Mouse (Mus musculus) right cerebral cortex, postnatal 4 days (tissue): ENCODE measurements around the gene Gmds.

Source experiments
- DNase-seq: peaks from one replicate; pipeline ENCODE4 v3.0.0-alpha.2; 2022

Gmds gene

DNA sequence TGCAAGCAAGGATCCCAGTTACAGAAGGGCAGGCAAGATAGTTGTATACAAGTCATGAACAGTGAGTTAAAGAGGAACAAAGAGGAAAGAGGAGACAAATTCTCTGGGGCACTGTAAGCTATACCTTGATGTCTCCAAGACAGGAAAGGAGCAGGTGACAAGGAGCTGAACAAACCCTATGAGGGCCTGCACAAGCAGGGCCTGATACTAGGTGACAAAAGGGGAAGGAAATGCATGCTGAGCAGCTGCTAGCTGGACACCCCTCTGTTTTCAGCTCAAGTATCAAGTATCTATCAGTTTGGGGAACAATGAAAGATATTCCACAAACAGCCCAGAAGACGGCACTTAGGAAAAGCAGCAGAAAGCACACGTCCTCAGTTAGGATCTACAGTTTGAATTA is 193.4 kb downstream of the Gmds start:
- DNase-seq: no peak

DNA sequence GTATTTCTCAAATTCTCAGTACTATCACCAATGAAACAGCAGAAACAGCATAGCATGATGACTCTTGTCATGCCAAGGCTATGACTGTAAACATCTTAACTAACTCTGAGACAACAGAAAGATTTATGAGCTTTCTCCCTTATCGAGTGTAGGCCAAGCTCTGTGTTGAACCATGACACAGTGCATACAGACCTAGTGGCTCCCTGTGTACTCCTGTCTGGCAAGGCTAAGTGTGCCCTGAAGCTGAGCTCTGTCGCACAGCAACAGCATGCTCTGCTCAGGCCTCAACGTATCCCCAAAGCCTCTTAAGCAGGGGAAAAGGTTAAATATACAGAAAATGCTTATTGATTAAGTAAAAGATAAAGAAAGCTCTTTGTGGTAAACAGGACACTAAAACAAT is 194.9 kb downstream of the Gmds start:
- no peak for DNase-seq

DNA sequence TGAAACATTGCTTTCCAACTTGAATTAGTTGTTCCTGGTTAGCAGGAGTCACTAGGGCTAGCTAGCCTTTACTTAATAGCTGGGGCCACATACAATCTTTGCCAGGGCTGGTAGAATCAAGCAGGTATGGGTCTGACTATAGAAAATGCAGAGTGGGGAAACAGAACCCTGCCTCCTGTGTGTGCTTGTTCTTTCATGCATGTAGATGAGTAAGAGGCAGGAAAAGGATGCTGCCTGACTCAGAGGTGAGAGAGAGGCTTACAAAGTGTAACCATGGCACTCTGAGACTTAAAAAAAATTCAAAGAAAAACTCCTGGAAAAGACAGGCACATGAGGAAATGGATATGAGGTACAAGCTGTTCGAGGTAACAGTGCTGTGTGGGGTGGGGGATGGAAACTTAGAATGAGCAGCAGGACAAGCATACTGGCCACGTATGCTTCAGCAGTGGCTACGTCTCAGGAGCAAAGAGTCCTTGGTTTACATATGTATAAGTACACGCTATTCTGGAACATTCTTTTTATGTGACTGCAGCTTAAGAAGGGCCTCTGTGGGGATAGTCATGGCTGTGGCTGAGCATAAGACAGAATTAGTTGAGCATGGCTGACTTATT is 203.8 kb downstream of the Gmds start:
- DNase-seq: no peak

DNA sequence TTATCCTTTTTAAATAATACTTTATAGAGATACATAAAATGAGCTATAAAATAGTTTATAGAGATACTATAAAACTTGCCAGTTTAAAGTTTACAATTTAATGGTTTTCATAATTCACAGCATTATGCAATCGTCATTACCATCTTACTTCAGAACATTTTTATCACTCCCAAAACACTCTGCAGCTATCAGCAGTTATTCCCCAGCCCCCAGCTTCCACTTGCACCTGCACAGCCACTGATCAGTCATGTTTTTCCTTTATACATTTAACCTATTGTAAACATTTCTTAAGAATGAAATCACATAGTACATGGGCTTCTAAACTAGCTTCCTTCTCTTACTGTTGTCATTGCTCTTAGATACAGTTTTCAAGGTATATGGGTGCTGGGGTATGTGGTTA is 208.6 kb downstream of the Gmds start:
- DNase-seq: no peak

DNA sequence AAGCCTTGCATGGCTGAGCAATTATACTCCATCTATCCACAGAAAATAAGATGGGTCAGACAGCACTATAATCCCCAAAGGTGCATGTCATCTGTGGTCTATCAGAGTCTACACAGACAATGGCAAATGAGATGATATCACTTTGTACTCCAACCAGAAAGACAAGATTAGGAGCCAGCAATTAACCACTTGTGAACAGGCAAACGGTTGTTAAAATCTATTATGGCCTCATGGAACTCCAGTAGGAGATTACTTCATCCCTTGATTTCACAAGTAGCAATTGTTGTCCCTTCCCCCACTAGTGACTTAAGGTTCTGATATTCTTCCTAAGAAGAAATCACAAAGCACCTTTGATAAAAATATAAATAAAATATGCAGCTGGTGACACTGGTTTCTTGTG is 220.2 kb downstream of the Gmds start:
- DNase-seq: no peak

DNA sequence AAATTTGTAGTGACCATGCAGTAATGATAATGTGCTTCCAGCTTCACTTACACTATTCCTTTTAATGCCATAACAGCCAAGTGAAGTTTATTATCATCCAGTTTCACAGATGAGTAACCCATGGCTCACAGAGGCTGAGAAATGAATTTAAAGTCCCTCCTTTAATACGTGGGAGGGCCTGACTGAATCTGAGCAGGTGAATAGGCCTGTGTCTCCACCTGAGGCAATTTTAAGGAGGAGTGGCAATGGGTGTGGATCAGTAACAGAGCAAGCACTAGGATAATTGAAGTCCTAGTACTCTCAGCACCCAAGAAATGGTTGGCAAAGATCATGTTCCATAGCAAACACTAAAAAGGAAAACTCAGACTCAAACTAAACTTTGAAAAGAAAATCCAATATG is 223.1 kb downstream of the Gmds start:
- DNase-seq: no peak

DNA sequence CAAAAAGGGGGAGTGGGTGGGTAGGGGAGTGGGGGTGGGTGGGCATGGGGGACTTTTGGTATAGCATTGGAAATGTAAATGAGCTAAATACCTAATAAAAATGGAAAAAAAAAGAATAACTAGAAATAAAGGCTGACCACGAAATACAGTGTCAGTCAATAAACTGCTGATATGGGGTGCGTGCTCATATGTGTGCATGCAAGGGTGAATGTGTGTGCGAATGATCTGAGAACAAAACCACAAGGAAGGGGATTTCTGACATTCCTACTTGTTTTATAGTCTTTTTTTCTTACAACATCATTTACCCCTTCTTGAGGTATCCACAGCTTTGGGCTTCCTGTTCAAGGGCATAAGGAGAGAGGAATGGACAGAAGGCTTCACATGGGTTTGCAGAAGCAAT is 224.7 kb downstream of the Gmds start:
- DNase-seq: no peak

DNA sequence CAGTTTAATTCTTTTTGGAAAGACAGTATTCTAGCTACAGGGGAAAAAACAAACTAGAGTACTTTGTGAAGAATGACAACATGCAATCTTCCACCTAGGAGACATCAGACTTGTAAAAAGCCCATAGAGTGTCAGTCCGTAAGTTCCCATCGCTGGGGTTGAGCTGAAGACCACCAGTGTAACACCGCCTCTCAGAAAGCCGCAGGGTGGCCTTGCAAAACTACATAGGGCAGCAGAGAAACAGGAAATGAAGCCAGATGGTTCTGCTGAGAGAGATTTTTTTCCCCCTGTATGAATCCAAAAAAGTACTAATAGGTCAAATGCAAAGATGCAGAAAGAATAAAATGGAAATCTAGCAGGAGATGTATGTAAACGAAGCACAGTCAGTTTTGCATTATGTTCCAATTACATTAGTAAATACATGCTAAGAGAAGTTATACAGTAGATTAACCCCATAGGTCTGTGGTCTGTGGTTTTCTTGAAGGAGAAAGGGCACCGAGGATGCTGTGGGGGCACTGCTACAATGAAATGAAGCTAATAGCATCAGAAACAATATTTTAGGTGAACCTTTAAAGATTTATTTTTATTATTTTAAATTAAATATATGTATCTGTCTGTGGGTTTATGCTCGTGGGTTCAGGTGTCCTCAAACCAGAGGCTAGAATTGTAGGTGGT is 250.1 kb downstream of the Gmds start:
- no peak for DNase-seq

DNA sequence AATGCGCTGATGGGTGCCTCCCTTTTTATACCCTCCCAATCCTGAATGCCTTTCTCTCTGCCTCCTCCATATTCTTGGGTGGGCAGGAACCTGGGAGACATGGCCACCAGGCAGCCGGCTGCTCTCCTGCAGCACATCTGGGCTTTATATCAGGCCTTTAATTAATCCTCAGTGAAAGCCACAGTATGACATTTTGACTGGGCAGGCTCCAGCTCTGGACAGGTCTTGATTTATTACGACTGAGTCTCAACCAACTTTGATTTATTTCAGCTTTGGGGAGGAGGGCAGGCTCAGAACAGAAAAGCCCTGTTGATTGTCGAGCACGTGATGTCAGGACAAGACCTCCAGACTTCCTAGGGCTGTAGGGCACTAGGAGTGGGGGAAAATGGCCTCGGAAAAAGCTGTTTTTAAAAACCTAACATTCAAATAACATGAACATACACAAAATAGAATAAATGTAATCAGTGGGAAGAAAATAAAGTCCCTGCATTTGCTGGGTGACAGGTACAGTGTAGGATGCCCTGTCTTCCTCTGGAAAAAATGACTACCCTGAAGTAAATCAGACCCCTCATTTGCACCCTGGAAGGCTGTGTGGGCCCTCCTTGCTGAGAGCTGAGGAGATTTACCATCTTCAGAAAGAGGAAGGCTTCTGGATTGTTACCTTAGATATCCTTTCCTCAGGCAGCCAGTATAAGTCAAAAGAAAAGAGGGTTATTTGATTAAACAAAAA is 257.9 kb downstream of the Gmds start:
- no peak for DNase-seq

DNA sequence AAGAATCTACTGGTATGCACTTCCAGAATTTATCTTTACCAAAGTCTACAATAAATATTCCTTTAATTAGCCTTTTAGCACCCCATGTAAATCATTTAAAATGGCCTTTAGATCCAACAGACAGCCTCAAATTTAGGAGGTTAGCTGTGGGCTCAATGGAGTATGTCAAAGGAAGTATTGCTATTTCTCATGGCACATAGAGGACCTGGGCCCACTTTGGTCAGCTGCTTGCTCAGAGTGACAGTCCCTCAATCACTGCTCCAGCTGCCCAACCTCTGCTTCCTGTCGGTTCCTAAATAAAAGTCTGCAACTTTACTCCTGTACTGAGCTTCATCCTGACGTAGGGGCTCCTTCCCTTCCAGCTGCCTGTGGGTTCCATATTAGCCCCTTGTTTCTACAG is 264.9 kb downstream of the Gmds start:
- no peak for DNase-seq

DNA sequence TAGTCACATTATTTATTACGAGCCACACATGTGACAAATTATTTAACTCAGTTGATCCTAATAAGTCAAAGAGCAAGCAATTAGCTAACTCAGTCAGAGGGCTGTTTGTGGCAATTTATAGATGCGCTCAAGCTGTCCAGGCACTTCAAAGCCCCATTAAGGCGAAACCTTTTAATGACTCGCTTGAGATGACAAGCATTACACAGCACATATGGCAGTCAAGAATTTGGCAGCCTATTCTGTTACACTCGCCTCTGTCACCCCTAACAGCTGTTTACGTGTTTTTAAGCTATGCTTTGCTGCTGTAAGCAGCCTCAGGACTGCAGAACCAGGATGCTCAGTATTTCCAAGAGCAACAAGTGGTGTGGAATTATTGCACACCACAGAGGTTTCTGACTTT is 283.2 kb downstream of the Gmds start:
- no peak for DNase-seq

DNA sequence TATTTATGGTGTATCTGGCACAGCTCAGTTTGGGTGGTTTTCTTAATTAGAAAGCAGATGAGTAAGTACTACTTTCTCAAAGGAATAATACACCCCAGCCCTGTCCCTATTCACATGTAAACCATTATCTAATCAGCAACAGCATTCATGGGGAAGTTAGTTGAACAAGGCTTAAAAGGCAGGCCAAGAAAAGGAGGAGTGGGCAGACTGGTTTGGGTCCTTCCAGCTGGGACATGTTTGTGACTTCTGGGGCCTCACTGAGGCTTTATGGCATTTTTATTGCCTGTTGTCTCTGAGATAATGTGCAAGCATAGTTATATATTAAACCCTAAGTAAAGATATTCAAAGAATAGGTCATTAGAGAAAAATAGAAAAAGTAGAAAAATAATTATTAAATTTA is 285.0 kb downstream of the Gmds start:
- DNase-seq: no peak

DNA sequence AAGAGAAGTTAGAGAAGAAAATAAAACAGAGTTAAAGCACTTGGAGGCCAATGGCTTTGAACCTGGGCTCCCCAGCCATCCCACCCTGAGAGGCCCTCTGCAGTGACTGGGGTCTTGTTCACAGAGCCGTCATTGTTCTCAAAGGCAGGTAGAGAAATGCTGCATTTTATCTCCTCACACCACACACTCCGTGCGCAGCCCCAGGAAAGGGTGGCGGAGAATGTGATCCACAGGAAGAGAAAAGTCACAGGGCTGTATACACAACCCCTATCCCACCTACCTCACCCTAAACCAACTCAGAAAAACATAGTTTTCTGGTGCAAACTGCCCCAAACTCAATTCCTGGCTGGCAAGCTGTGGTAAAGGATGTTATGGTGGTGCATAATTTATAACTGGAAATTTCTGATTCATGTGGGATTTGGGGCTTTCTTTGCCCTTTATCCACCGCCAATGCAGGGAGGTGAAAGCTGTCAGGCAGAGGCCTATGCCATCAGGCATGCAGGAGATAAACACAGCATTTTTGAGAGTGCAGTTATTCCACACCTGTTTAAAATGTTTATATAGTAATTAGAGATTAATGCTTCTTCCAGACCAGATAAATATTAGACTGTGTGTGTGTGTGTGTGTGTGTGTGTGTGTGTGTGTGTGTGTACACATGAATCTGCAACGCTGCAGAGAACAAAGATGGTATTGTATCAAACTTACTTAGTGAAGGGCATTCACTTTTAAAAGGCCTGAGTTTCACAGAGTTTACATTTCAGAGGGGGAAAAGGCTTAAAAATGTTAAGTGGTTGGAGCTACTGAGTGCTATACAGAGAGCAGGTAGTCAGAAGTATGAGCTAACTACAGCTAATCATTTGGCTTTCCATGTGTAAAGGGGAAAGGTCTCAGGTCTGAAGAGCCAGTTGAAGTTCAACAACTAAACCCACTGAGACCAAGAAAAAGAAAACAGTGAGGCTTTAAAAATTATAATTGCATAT is 290.3 kb downstream of the Gmds start:
- no peak for DNase-seq

DNA sequence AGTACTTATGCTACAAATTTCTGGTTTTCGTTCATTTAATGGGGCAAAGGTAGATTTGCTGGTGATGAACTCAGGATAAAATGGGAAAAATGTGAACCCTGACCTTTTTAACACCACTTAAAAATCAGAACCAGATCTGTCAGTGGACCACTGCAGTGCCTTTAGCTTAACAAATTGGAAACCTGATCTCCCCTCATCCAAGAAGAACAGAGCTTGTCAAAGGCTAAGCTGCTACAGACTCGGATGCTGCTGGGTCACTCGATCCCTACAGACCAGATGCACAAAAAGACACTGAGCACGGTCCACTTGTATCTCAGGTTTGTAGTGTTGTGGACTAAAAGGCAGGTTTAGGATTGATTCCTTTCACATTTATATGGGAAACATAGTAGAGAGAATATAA is 291.6 kb downstream of the Gmds start:
- DNase-seq: no peak

DNA sequence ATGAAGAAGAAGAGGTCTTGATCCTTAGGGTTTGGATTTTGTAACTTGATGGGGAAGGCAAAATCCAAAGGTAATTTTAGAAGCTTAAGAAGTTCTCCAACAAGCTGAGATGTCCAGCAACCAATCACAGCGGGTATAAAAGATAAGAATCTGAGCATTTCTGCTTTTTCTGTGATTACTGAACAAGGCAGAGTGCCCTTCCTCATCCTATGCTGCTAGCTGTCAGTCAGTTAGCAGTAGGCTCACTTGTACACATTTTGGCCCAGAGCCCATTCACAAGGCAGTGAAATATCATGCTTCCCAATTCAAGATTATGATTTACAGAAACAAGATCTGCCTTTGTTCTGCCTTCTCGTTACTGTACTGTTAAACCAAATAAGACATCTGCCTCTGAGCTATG is 295.8 kb downstream of the Gmds start:
- DNase-seq: no peak

DNA sequence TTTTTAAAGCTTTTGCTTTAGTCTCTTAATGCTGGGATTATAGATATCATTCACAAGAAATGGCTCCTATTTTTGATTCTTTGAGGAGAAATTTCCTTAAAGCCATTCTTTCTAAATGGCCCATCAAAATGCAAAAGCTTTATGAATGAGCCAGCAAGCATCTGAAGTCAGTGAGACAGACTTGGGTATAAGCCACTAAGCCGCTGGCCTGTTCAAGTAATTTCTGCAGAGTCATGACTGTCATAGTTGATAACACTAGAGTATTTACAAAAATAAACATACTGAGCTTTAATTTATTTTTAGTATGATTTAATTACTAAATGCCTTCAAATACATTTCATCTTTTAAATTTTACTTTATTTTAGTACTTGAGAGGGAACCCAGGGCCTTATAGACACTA is 297.7 kb downstream of the Gmds start:
- DNase-seq: no peak

DNA sequence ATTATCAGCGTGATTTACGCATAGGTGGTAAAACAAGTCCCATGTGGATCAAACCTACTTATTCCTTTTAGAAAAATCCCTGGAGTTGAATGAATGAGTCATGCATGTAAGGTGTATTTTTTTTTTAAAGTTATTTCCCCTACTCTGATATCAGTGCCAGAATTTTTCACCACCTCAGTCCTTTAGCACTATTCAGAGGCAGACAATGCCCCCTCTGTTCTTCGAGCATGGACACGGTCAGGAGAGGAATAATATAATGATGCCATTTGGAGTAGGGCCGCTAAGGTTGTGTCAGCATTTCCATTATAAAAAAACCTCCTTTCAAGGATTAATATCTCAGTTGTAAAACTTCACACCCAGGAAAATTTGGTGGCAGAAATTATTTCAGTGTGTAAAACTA is 301.6 kb downstream of the Gmds start:
- DNase-seq: no peak

DNA sequence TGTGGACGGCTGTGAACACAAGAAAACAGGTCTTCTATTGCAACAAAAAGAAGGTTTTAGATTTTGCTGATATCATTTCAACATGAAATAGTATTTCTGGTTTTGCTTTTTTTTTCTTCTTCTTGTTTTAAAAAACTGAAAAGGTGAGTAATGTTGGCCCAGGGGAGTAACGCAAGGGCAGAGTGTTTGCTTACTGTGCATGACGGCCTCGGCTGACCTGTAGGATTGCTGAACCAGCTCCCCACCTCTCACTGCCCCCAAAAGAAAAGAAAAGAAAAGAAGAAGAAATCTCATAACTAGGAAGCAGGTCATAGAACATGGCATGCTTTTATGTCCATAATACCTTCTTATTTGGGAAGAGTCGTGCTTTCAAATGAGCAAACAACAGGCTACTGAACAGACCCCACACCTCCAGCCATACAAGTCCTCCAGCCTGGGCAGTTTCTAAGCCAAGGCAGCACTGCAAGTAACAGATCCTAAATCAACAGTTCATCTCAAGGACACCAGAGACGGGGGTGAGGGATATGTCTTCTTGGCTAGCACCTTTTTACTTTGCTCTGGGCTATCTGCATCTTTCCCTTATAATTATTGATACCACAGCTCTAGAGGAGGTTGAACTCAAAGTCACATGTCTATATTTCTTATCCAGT is 303.6 kb downstream of the Gmds start:
- no peak for DNase-seq

DNA sequence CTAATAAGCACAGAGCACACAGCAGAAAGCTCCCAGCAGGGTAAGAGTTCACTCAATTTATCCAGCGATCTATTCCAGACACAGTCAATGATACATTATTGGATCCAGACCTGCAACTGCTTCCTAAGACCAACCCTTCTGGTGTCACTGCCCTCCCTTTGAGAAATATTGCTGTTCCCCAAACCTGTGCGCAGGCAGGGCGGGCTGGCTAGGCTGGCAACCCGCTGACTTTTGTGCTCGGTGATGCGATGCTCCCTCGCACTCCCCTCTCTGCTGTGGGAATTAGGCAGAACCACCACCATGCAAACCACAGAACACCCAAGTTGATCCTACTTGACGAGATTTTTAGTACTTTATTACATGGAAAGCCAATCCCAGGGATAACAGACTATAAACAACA is 304.4 kb downstream of the Gmds start:
- no peak for DNase-seq

DNA sequence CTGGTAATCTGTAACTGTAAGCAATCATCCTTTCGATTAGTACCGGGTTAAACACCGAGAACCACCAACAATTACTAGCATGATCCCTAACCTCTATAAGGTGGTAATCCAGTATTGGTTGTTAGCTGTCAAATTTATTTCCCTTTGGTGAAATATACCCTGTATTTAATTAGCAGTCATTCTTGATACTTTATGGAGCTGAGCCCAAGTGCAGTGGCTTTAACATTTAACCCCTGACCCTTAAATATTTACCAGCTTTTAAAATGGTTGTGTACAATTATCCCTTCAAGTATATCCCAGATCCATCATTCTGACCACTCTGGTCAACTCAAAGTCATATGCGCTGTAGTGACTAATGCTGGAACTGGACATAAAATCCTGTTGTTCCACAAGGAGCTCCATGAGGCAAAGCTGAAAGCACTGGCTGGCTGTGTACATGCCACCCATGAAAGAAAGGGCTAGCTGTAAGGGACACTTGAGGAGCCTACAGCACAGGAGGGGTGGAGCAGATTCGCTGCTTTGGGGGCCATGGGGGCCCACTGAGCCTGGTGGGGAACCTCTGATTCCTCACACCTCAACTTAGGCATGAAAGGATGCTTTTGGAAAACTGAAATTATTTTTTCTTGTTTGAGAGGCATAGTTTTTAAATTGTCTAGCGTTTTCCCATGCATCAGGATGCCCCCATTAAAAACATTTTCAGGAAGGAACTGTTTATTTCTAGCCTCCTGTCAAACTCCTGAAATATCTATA is 312.1 kb downstream of the Gmds start:
- no peak for DNase-seq

DNA sequence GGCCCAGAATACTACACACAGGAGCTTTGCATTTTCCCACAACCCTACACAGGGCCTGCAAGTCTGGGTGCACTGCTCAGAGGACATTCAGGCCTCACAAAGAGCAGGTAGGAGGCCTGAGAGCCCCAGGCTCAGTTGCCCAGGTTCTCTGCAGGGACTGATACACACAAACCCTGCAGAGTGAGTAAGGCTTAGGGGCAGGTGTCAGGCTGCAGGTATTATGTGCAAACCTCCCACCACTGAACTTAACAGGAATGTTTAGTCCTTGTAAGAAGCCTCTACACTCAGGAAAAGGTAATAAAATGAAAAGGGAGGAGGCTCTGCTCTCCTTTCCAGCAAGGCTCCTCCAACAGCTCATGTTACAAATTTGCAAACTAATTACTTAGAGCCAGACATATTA is 313.7 kb downstream of the Gmds start:
- no peak for DNase-seq
